Mouse (Mus musculus) stomach, postnatal 0 days (tissue): ENCODE data around the gene Amhr2. TPM values are rescaled to one million over a fixed set of nuclear protein-coding genes. Genes with fewer than 3 reads are reported as not detected.
A peak's percentile ranks its signal among the peaks of the same experiment; 100 is the strongest.

Source experiments
- ATAC-seq: fragments of 200-750 bp; cut with Nextera tagmentation; 2 replicates; pipeline ENCODE4 v1.8.0; 2017; ENCODE audit not compliant: low FRiP score, low TSS enrichment
- DNase-seq: peaks from one replicate; pipeline ENCODE4 v3.0.0-alpha.2; 2016; ENCODE audit warnings: low spot score
- H3K27ac ChIP-seq: fragments of 300-500 bp; sonication (generic); replicated peaks from 2 replicates; pipeline ENCODE4 v1.5.1; 2014; ENCODE audit warnings: mild to moderate bottlenecking, control low read depth
- H3K27me3 ChIP-seq: fragments of 300-500 bp; sonication (generic); 2 replicates; pipeline ENCODE4 v1.6.1; 2014; ENCODE audit warnings: low read length; ENCODE audit not compliant: control insufficient read depth, insufficient read depth
- H3K36me3 ChIP-seq: fragments of 300-500 bp; sonication (generic); 2 replicates; pipeline ENCODE4 v1.6.1; 2014; ENCODE audit warnings: low read length, mixed read lengths; ENCODE audit not compliant: control insufficient read depth, insufficient read depth
- H3K4me1 ChIP-seq: fragments of 300-500 bp; sonication (generic); replicated peaks from 2 replicates; pipeline ENCODE4 v1.6.1; 2014; ENCODE audit warnings: antibody characterized with exemption; ENCODE audit not compliant: control insufficient read depth, insufficient read depth
- H3K4me2 ChIP-seq: fragments of 300-500 bp; sonication (generic); replicated peaks from 2 replicates; pipeline ENCODE4 v1.6.1; 2014; ENCODE audit warnings: low read depth, mild to moderate bottlenecking, control low read depth, moderate library complexity
- H3K4me3 ChIP-seq: fragments of 300-500 bp; sonication (generic); 2 replicates; pipeline ENCODE4 v1.5.1; 2014; ENCODE audit warnings: low read depth, low read length, control low read depth
- H3K9ac ChIP-seq: fragments of 300-500 bp; sonication (generic); 2 replicates; pipeline ENCODE4 v1.6.1; 2014; ENCODE audit warnings: mild to moderate bottlenecking, low read length, control low read depth, mixed read lengths
- H3K9me3 ChIP-seq: fragments of 300-500 bp; sonication (generic); 2 replicates; pipeline ENCODE4 v1.6.1; 2016; ENCODE audit warnings: low read length; ENCODE audit not compliant: control insufficient read depth
- CTCF ChIP-seq: IDR thresholded peaks from 2 replicates; pipeline ENCODE4 v1.5.1; 2016; ENCODE audit warnings: antibody characterized with exemption, low read depth, mild to moderate bottlenecking, moderate library complexity
- EP300 ChIP-seq: optimal IDR thresholded peaks from 2 replicates; pipeline ENCODE3; 2016; ENCODE audit warnings: antibody characterized with exemption
- WGBS: fragments of 180-500 bp; shearing (Covaris S2); extraction: QIAGEN DNeasy Blood & Tissue Kit; methylation state at CpG from one replicate; pipeline ENCODE4 v1.1.7; 2014; 5-methylcytosine and 5-hydroxymethylcytosine counted together
- polyA plus RNA-seq: library from polyadenylated mRNA; unstranded; fragments of >200 nt; fragmentation: Nextera tagmentation; extraction: Ambion mirVana; gene quantifications from 2 replicates; pipeline ENCODE4 v1.2.1, GENCODE M21; 2015

Gene Amhr2
- polyA plus RNA-seq, 1 experiment from 2014 or later: 0.42 TPM

DNA sequence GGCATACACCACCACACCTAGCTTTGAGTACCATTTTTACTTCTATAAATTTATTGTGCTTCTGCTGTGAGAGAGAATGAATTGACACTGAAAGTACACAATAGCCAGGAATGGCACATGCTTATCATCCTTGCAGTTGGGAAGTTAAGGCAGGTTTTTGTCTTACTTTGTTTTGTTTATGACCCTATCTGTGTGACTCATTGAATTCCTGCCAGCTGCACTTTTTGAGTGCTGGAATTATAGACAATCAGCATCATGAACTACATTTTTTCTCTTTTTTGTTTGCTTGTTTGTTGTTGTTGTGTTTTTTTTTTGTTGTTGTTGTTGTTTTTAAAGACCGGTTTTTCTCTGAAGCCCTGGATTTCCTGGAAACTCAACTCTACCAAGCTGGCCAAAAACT is 24.2 kb upstream of the Amhr2 start:
- no peak overlapping the region for H3K4me3 ChIP-seq
- no peaks in the 10 kb centered on the region for H3K9me3 ChIP-seq
- no peak overlapping the region for H3K9ac ChIP-seq
- no peaks in the 10 kb centered on the region for H3K4me1 ChIP-seq
- WGBS: 40% methylated on average over 1 of the region's 1 CpGs
- H3K27ac ChIP-seq: no peak overlapping the region
- ATAC-seq: no peak
- no peaks in the 10 kb centered on the region for H3K36me3 ChIP-seq
- no peaks in the 10 kb centered on the region for H3K27me3 ChIP-seq
- TF ChIP-seq EP300 (no peak), CTCF (no peak)
- no peak overlapping the region for H3K4me2 ChIP-seq
- DNase-seq: no peak

DNA sequence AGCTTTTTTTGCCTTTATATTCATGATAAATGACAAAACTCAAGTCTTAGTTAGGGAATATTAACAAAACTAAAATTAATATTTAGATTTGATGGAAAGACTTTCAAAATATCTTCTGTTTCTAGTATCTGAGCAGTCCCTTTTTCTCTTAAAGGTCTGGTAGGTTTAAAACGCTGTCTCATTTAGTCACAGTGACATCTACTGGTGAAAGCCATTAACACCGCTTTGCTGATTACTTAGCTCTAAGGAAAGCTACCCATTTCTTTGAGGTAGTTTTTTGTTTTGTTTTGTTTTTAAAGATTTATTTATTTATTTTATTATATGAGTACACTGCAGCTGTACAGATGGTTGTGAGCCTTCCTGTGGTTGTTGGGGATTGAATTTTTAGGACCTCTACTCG is 23.7 kb upstream of the Amhr2 start:
- H3K27ac ChIP-seq: no peak overlapping the region
- H3K27me3 ChIP-seq: no peaks in the 10 kb centered on the region
- 0 out of 2 replicates have a peak, but pooled peaks have one; percentile 56 for ATAC-seq
- H3K4me3 ChIP-seq: no peak overlapping the region
- WGBS: 55% methylated on average over 3 of the region's 3 CpGs
- no peak overlapping the region for H3K4me2 ChIP-seq
- DNase-seq: no peak
- H3K36me3 ChIP-seq: no peaks in the 10 kb centered on the region
- no peaks in the 10 kb centered on the region for H3K9me3 ChIP-seq
- TF ChIP-seq CTCF (peak; percentile 83), EP300 (no peak)
- no peak overlapping the region for H3K9ac ChIP-seq
- no peaks in the 10 kb centered on the region for H3K4me1 ChIP-seq

DNA sequence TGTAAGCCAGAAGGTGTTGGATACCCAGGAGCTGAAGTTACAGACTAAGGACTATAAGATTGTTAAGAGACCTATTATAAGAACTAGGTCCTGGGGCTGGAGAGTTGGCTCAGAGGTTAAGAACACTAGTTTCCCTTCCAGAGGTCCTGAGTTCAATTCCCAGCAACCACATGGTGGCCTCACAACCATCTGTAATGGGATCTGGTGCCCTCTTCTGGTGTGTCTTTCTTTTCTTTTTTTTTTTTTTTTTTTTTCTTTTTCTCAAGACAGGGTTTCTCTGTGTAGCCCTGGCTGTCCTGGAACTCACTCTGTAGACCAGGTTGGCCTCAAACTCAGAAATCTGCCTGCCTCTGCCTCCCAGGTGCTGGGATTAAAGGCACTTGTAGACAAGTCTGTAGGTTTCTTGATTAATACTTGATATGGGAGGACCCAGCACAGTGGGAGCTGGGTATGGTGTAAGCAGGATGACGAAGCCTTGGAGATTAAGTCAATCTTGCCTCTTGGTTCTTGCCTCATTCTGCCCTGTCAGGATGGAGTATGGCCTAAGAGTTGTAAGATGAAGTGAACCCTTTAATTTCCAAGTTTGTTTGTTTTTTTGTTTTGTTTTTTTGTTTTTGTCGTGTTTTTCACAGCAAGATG is 21.4 kb upstream of the Amhr2 start:
- Histone ChIP-seq H3K36me3 (no peaks in the 10 kb centered on the region), H3K4me1 (no peaks in the 10 kb centered on the region), H3K9me3 (no peaks in the 10 kb centered on the region), H3K4me2 (no peak overlapping the region), H3K27ac (no peak overlapping the region), H3K4me3 (no peak overlapping the region), H3K27me3 (no peaks in the 10 kb centered on the region), H3K9ac (no peak overlapping the region)
- DNase-seq (no peak), ATAC-seq (no peak)
- WGBS: 95% methylated on average over 2 of the region's 2 CpGs
- no peak for TF ChIP-seq CTCF
- TF ChIP-seq EP300: no peak

- Histone ChIP-seq H3K27me3 (no peaks in the 10 kb centered on the region), H3K9ac (no peak overlapping the region), H3K36me3 (no peaks in the 10 kb centered on the region), H3K4me2 (no peak overlapping the region), H3K4me3 (no peak overlapping the region), H3K27ac (no peak overlapping the region), H3K4me1 (no peaks in the 10 kb centered on the region), H3K9me3 (no peaks in the 10 kb centered on the region)
- DNase-seq: no peak
- no peak for ATAC-seq
- TF ChIP-seq CTCF (no peak), EP300 (no peak)
- 80% methylated on average over 2 of the region's 2 CpGs for WGBS
Observed at GRCm38 (mm10) chr15:102424657-102425056, 20.5 kb upstream of the Amhr2 start.

DNA sequence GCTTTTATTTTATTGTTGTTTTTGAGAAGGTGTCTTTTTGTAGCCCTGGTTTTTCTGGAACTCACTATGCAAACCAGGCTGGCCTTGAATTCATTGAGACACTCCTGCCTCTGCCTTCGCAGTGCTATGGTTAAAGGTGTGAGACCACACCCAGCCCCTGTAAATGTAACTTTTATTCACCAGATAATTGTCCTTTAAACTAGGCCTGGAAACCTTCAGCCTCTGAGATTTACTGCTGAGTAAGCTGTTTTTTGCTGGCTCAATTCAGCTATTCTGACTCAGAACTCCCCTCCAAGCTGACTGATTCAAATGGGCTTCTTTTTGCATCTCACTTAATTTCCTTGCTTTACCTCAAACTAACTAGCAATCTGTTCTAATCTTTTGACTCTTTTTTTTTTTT is 18.2 kb upstream of the Amhr2 start:
- H3K4me1 ChIP-seq: no peaks in the 10 kb centered on the region
- ATAC-seq (no peak), DNase-seq (no peak)
- H3K36me3 ChIP-seq: peaks cover 6% of the 10 kb centered on the region
- H3K4me2 ChIP-seq: no peak overlapping the region
- TF ChIP-seq CTCF (no peak), EP300 (no peak)
- no peak overlapping the region for H3K27ac ChIP-seq
- H3K4me3 ChIP-seq: no peak overlapping the region
- 85% methylated on average over 1 of the region's 1 CpGs for WGBS
- H3K9me3 ChIP-seq: no peaks in the 10 kb centered on the region
- H3K27me3 ChIP-seq: no peaks in the 10 kb centered on the region
- no peak overlapping the region for H3K9ac ChIP-seq

GRCm38 (mm10) chr15:102432046-102432445 is 13.1 kb upstream of the Amhr2 start:
- H3K27me3 ChIP-seq: no peaks in the 10 kb centered on the region

More at GRCm38 (mm10) chr15:102432046-102432445, 13.1 kb upstream of the Amhr2 start:
- DNase-seq: no peak
- Histone ChIP-seq H3K9ac (no peak overlapping the region), H3K4me3 (no peak overlapping the region), H3K4me1 (no peaks in the 10 kb centered on the region), H3K36me3 (peaks cover 10% of the 10 kb centered on the region), H3K27ac (no peak overlapping the region), H3K9me3 (no peaks in the 10 kb centered on the region), H3K4me2 (no peak overlapping the region)
- WGBS: 85% methylated on average over 1 of the region's 1 CpGs
- no peak for TF ChIP-seq CTCF
- ATAC-seq: no peak
